Mouse (Mus musculus) midbrain, embryonic 14.5 days (tissue): Measurements from ENCODE around the gene Dusp18. TPM values are rescaled to one million over a fixed set of nuclear protein-coding genes. Genes with fewer than 3 reads are reported as not detected.
A peak's percentile ranks its signal among the peaks of the same experiment; 100 is the strongest.

Experiments
- ATAC-seq: fragments of 200-750 bp; cut with Nextera tagmentation; 2 replicates; pipeline ENCODE4 v1.8.0; 2017; ENCODE audit warnings: moderate number of reproducible peaks, moderate library complexity; ENCODE audit not compliant: low FRiP score, low TSS enrichment
- DNase-seq: peaks from one replicate; pipeline ENCODE4 v3.0.0-alpha.2; 2015
- H3K27ac ChIP-seq: fragments of 300-500 bp; sonication (generic); replicated peaks from 2 replicates; pipeline ENCODE4 v1.5.1; 2014; ENCODE audit warnings: mild to moderate bottlenecking, low read depth, low read length, moderate library complexity
- H3K27me3 ChIP-seq: fragments of 300-500 bp; sonication (generic); 2 replicates; pipeline ENCODE4 v1.6.1; 2014; ENCODE audit warnings: low read length, control low read depth, mixed read lengths; ENCODE audit not compliant: control insufficient read depth, insufficient read depth
- H3K36me3 ChIP-seq: fragments of 300-500 bp; sonication (generic); 2 replicates; pipeline ENCODE4 v1.6.1; 2014; ENCODE audit warnings: low read length, control low read depth; ENCODE audit not compliant: control insufficient read depth, insufficient read depth
- H3K4me1 ChIP-seq: fragments of 300-500 bp; sonication (generic); 2 replicates; pipeline ENCODE4 v1.6.1; 2014; ENCODE audit warnings: mild to moderate bottlenecking, antibody characterized with exemption, low read length, control low read depth; ENCODE audit not compliant: control insufficient read depth, insufficient read depth
- H3K4me2 ChIP-seq: fragments of 300-500 bp; sonication (generic); 2 replicates; pipeline ENCODE4 v1.6.1; 2014; ENCODE audit warnings: mild to moderate bottlenecking, low read length, moderate library complexity
- H3K4me3 ChIP-seq: fragments of 300-500 bp; sonication (generic); replicated peaks from 2 replicates; pipeline ENCODE4 v1.5.1; 2014; ENCODE audit warnings: low read depth, low read length
- H3K9ac ChIP-seq: fragments of 300-500 bp; sonication (generic); replicated peaks from 2 replicates; pipeline ENCODE4 v1.6.1; 2014; ENCODE audit warnings: mild to moderate bottlenecking, low read length, moderate library complexity
- H3K9me3 ChIP-seq: fragments of 300-500 bp; sonication (generic); 2 replicates; pipeline ENCODE4 v1.6.1; 2016; ENCODE audit warnings: low read length, control low read depth, mixed read lengths; ENCODE audit not compliant: control insufficient read depth
- WGBS: fragments of 180-500 bp; shearing (Covaris S2); extraction: QIAGEN DNeasy Blood & Tissue Kit; methylation state at CpG from one replicate; pipeline ENCODE4 v1.1.7; 2014; 5-methylcytosine and 5-hydroxymethylcytosine counted together
- polyA plus RNA-seq: library from polyadenylated mRNA; unstranded; fragments of >200 nt; fragmentation: Nextera tagmentation; extraction: Ambion mirVana; gene quantifications from 2 replicates; pipeline ENCODE4 v1.2.1, GENCODE M21; 2014

The Dusp18 gene
- polyA plus RNA-seq, 1 experiment from 2014 or later: 38.1 TPM

DNA sequence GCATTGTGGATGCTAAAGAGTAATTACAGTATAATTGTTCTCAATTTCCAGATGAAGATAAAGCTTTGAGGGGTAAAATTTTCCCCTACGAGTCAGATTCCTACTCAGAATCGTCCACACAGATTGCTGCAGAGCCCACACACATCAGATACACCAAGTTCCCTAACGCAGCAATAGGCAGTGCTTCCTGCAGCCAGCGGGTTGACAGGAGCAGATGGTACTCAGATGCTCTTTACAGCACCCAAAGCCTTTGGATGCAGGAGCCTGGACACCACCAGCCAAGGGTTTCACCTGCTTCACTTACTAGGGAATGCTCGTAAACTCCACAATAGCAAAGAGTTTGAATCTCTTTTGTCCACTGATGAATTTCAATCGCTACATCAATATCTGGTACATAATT is 18.6 kb upstream of the Dusp18 start:
- Histone ChIP-seq H3K9me3 (no peaks in the 10 kb centered on the region), H3K27me3 (no peaks in the 10 kb centered on the region), H3K4me1 (no peaks in the 10 kb centered on the region), H3K27ac (no peak overlapping the region), H3K4me2 (no peak overlapping the region), H3K36me3 (no peaks in the 10 kb centered on the region), H3K9ac (no peak overlapping the region), H3K4me3 (no peak overlapping the region)
- ATAC-seq (no peak), DNase-seq (no peak)
- WGBS: 81% methylated on average over 6 of the region's 6 CpGs

DNA sequence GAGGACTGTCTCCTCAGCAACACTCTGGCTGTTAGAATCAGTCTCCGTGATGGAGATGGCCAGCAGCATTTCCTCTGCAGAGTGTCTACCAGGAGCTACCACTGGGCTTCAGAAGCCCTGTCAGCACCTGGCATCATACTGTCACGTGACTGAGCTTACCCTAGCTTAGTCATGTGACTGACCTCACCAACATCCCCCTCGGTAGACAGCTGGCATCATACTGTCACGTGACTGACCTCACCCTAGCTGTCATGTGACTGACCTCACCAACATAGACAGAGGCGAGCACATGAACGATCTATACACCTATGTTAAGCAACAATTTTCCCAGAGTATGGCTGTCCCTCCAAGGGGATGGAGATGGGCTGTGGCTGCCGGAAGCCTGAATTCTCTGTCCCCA is 16.4 kb upstream of the Dusp18 start:
- ATAC-seq (no peak), DNase-seq (no peak)
- no peak overlapping the region for H3K4me2 ChIP-seq
- 77% methylated on average over 7 of the region's 7 CpGs for WGBS
- H3K27me3 ChIP-seq: no peaks in the 10 kb centered on the region
- H3K9me3 ChIP-seq: no peaks in the 10 kb centered on the region
- no peaks in the 10 kb centered on the region for H3K4me1 ChIP-seq
- no peak overlapping the region for H3K4me3 ChIP-seq
- no peak overlapping the region for H3K9ac ChIP-seq
- H3K36me3 ChIP-seq: no peaks in the 10 kb centered on the region
- H3K27ac ChIP-seq: no peak overlapping the region

DNA sequence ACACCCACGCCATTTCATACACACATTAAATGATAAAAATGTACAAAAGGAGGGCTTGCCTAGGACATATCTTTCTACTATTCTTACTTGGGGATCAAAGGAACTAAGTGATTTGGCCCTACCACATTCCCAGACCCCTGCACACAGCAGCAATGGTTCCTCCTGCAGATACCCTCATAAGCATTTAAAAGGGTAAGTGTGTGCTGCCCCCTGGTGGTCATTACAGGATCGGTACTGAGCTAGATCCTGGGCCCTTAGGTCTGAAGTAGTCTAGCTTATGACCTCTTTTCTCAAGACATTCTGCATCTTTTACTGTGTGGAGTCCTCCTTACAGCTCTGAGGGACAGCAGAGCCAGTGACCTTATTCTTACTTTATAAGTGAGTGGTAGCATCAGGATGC is 15.2 kb upstream of the Dusp18 start:
- no peaks in the 10 kb centered on the region for H3K27me3 ChIP-seq
- DNase-seq (peak; percentile 86), ATAC-seq (no peak)
- no peaks in the 10 kb centered on the region for H3K4me1 ChIP-seq
- H3K9ac ChIP-seq: no peak overlapping the region
- WGBS: 34% methylated on average over 2 of the region's 2 CpGs
- H3K9me3 ChIP-seq: no peaks in the 10 kb centered on the region
- no peak overlapping the region for H3K4me3 ChIP-seq
- H3K36me3 ChIP-seq: no peaks in the 10 kb centered on the region
- no peak overlapping the region for H3K27ac ChIP-seq
- no peak overlapping the region for H3K4me2 ChIP-seq

DNA sequence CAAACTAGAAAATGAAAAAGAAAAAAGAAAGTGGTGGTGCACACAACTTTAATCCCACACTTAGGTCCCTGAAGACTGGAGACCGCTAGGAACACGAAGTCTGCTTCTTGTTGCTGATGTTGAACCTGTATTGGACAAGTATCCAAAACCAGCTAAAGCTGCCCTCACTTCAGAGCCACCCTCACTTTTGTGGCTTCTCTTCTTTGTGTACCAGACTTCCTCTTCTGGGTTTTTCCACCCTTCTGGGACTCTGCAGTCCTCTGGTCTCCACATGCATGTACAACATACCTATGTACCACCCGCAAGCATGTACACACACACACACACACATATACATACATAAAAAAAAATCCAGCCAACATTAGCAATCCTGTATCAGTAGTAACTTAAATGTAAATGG is 11.3 kb upstream of the Dusp18 start:
- DNase-seq (no peak), ATAC-seq (no peak)
- no peak overlapping the region for H3K4me3 ChIP-seq
- WGBS: 82% methylated on average over 3 of the region's 3 CpGs
- H3K9me3 ChIP-seq: no peaks in the 10 kb centered on the region
- no peaks in the 10 kb centered on the region for H3K36me3 ChIP-seq
- no peaks in the 10 kb centered on the region for H3K4me1 ChIP-seq
- no peak overlapping the region for H3K4me2 ChIP-seq
- no peak overlapping the region for H3K9ac ChIP-seq
- H3K27ac ChIP-seq: no peak overlapping the region
- H3K27me3 ChIP-seq: no peaks in the 10 kb centered on the region

DNA sequence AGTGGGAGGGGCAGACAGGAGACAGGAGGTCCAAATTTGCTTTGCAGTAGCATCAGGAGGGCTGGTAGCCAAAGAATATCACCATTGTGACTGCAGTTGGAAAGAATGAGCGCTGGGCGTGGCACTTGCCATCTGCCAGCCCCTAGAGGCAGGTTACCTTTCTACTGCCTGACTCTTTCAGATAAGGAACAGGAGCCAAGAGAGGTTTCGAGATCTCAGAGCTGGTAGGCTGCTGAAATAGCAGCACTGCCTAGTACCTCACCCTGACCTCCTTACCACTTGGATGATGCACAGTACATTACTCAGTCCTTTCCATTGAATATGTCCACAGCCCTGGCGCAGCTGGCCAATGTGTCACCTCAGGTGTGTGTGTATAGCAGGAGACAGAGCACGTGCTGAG is 7.7 kb upstream of the Dusp18 start:
- no peak overlapping the region for H3K4me3 ChIP-seq
- 82% methylated on average over 5 of the region's 5 CpGs for WGBS
- no peaks in the 10 kb centered on the region for H3K27me3 ChIP-seq
- H3K36me3 ChIP-seq: no peaks in the 10 kb centered on the region
- H3K27ac ChIP-seq: no peak overlapping the region
- DNase-seq: no peak
- no peak overlapping the region for H3K4me2 ChIP-seq
- no peak for ATAC-seq
- H3K9me3 ChIP-seq: no peaks in the 10 kb centered on the region
- no peak overlapping the region for H3K9ac ChIP-seq
- H3K4me1 ChIP-seq: no peaks in the 10 kb centered on the region

DNA sequence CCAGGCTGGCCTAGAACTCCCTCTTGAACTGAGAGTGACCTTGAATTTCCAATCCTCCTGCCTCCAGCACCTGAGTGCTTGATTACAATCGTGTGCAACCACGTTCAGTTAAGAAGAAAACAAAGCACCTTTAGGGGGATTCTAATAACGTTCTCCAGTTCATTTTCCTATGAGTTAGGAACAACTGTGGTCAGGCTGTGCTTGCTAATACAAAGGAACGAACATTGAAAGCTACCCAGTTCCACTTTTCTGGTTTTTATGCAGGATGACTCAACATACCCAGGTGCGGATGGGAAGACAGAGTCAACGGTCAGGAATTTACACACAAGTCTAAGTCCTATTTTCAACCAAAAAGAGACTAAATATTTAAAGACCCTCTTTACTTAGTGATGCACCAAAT is 1.1 kb upstream of the Dusp18 start:
- no peak overlapping the region for H3K9ac ChIP-seq
- ATAC-seq (no peak), DNase-seq (no peak)
- peak overlapping the region; percentile 80 for H3K4me2 ChIP-seq
- H3K4me1 ChIP-seq: no peaks in the 10 kb centered on the region
- no peaks in the 10 kb centered on the region for H3K9me3 ChIP-seq
- H3K36me3 ChIP-seq: peaks cover 14% of the 10 kb centered on the region
- 82% methylated on average over 6 of the region's 6 CpGs for WGBS
- H3K4me3 ChIP-seq: peak overlapping the region; percentile 46; the same call in 1 of the 2 replicates
- 0 out of 2 replicates have a peak overlapping the region, but pooled peaks have one; percentile 85 for H3K27ac ChIP-seq
- no peaks in the 10 kb centered on the region for H3K27me3 ChIP-seq

DNA sequence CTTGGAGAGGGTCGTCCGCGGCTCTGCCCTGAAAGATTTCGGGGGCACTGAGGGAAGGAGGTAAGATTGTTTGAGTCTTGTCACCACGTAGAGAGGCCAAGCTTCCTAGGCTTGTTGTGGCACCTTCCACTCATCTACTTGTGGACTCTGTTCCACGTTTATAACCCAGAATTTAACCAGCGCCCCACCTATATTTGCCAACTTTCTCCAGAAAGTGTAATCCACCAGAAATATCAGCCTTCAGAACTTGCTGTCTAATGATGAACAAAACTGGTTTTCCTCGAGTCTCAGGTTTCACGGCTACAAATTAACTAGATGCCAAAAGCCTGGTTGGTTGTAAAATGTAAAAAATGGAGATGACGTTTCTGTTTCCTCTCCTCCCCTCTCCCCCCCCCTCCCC is 418 bp downstream of the Dusp18 start:
- DNase-seq (no peak), ATAC-seq (no peak)
- H3K9me3 ChIP-seq: no peaks in the 10 kb centered on the region
- H3K4me2 ChIP-seq: peak overlapping the region; percentile 80
- H3K9ac ChIP-seq: peak overlapping the region; percentile 57
- peaks cover 18% of the 10 kb centered on the region for H3K36me3 ChIP-seq
- WGBS: 7% methylated on average over 10 of the region's 10 CpGs
- H3K4me1 ChIP-seq: no peaks in the 10 kb centered on the region
- H3K27ac ChIP-seq: peak overlapping the region; percentile 85
- peak overlapping the region; percentile 46 for H3K4me3 ChIP-seq
- no peaks in the 10 kb centered on the region for H3K27me3 ChIP-seq

DNA sequence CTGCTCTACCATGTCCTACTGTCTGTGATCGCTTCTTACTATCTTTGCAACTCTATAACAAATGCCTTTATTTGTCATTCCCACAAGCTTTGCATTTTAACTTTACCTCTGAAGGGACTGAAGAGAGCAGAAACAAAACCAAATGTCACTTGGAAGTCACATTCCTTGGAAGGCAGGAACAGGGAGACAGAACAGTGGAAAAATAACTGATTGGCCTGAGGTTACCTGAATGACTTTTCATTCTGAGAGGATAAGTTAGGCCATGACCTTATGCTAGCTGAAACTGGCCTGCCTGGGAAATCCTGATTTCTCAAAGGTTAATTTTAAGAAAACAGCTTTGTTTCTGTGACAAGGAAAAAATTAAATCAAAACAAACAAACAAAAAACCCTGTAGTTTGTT is 893 bp downstream of the Dusp18 start:
- ATAC-seq (no peak), DNase-seq (no peak)
- Histone ChIP-seq H3K9ac (no peak overlapping the region), H3K4me1 (no peaks in the 10 kb centered on the region), H3K27ac (no peak overlapping the region), H3K27me3 (no peaks in the 10 kb centered on the region), H3K9me3 (no peaks in the 10 kb centered on the region), H3K4me2 (no peak overlapping the region), H3K4me3 (no peak overlapping the region), H3K36me3 (peaks cover 18% of the 10 kb centered on the region)
- WGBS: 97% methylated on average over 1 of the region's 1 CpGs

DNA sequence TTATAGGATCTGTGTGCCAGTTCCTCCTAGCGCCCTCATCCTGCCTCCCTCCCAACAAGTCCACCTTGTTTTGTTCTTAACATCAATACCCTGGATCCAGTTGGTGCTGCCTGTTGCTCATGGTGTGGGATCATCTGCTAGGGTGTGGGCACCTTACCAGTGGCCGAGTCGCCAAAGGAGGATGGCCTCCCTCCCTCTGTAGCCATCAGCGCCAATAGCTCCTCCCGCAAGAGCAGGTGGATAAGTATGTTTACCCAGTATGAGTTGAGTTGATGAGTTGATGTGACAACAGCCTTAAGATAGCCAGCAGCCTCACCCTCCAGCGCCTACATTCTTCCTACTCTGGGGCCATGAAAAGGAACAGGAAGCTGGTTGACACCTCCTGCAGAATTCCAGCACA is 5.3 kb downstream of the Dusp18 start:
- Histone ChIP-seq H3K27ac (no peak overlapping the region), H3K27me3 (no peaks in the 10 kb centered on the region), H3K9me3 (no peaks in the 10 kb centered on the region), H3K4me1 (no peaks in the 10 kb centered on the region), H3K9ac (no peak overlapping the region), H3K4me3 (no peak overlapping the region), H3K4me2 (no peak overlapping the region), H3K36me3 (peaks cover 27% of the 10 kb centered on the region)
- WGBS: 93% methylated on average over 6 of the region's 6 CpGs
- ATAC-seq (no peak), DNase-seq (no peak)
